Mouse (Mus musculus) retina, postnatal 1 day (tissue): Measurements from ENCODE around the gene Speer4f2.
"Not testable (repeated sequence)": the region's sequence is repeated elsewhere in the genome, so short reads cannot be mapped to it uniquely, and the experiment has no call there.

Source experiments
- DNase-seq: peaks from one replicate; pipeline ENCODE4 v3.0.0-alpha.2; 2012

The Speer4f2 gene

GRCm38 (mm10) chr5:17372880-17373279 lies at the start of gene Speer4f2:
TSS of gene Speer4f2 (plus strand) at chr5:17373180.
- not testable (repeated sequence) for DNase-seq

GRCm38 (mm10) chr5:17328946-17329566 lies 43.9 kb upstream of the Speer4f2 start:
- no peak for DNase-seq

DNA sequence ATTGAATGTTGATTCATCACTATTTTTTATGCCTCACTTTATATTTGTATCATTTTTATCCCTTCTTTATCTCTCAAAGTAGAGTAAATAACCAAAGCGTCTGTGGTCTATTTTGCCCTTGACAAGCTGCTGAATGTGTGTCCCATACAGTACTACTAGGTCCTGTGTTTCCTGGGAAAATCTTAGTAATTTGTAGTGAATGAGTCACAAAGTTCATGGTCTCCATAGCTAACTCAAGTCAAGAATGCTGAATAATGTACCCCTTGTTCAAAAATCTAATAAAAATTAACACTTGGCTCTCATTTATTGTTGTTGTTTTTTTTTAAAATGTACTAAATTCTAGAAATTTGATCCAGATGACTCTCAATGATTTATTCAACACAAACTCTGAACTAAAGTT lies 38.1 kb upstream of the Speer4f2 start:
- no peak for DNase-seq

- DNase-seq = not testable (repeated sequence)
Measured at GRCm38 (mm10) chr5:17345741-17346140, 27.2 kb upstream of the Speer4f2 start.

GRCm38 (mm10) chr5:17359394-17359999 lies 13.5 kb upstream of the Speer4f2 start:
- no peak for DNase-seq

- no peak for DNase-seq
Measured at GRCm38 (mm10) chr5:17389926-17390325, 16.9 kb downstream of the Speer4f2 start.

GRCm38 (mm10) chr5:17391207-17391606 lies 18.2 kb downstream of the Speer4f2 start:
- DNase-seq = no peak

- no peak for DNase-seq
Measured at GRCm38 (mm10) chr5:17400571-17400970, 27.6 kb downstream of the Speer4f2 start.

DNA sequence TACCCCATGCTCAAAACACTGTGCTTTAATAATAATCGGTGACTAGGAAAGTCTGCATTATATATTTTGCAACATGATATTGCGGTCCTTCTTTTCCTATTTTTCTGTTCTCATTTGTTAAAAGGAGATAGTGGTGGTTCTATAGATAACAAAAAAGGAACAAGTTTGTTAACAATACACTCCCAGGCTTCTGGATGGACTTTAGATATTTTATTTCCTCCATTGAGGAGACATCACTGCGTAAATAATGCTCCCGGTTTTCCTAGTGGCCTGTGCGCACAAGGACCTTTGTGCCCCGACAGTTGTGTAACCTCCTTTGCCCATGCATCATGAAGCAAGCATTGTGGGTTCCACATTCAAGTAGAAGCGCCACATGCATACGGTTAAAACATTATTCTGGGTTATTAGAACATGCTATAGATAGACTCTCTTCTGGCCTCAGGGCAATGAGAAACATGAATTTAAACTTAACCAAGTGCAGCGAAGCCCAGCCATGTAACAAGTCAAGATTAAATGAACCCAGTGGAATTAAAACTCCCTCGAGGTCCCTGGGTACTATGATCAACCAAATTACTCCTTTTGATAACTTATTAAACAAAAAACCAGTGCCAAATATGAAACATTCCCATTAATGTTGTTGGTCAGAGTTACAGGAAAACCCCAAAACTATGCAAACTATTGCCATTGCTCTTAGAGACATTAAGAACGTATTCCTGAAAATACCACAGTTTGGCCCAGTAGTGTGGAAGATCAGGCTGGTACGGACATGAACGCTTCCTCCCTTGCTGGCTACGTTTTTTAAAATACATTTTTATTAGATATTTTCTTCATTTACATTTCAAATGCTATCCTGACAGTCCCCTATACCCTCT lies 28.5 kb downstream of the Speer4f2 start:
- DNase-seq = no peak

- DNase-seq = no peak
Measured at GRCm38 (mm10) chr5:17402330-17403125, 29.5 kb downstream of the Speer4f2 start.

DNA sequence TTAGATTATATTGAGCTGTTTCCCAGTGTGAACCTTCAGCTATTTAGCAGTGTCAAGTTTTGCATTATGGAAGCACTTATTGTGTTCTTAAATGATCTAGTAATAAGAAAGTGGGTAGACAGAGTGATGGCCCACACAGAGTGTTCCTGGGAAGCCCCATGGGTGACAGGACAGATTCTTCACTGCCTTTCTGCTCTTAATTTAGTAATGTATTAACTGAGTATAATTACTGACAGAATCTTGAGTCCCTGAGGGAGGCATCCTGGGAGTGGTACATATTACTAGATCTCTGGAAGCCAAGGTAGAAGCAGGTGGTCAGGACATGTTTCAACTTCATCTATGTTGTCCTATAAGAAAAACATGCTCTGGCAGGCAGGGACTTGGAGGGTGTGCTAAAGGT lies 30.6 kb downstream of the Speer4f2 start:
- no peak for DNase-seq

- DNase-seq = no peak
Measured at GRCm38 (mm10) chr5:17408924-17409660, 36.1 kb downstream of the Speer4f2 start.

DNA sequence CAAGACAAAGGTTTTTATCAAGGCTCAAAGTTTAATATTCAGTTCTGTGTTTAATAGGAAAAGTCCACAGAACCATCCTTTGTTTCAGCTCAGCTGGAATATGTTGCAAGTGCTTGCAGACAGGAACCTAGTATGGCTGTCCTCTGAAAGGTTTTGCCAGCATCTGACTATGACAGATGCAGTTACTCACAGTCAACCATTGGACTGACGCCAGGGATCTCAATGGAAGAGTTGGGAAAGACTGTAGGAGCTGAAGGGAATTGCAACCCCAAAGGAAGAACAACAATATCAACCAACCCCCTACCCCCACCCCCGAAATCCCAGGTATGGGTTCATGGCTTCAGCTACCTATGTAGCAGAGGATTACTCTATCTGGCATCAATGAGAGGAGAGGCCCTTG lies 44.2 kb downstream of the Speer4f2 start:
- DNase-seq = no peak

DNA sequence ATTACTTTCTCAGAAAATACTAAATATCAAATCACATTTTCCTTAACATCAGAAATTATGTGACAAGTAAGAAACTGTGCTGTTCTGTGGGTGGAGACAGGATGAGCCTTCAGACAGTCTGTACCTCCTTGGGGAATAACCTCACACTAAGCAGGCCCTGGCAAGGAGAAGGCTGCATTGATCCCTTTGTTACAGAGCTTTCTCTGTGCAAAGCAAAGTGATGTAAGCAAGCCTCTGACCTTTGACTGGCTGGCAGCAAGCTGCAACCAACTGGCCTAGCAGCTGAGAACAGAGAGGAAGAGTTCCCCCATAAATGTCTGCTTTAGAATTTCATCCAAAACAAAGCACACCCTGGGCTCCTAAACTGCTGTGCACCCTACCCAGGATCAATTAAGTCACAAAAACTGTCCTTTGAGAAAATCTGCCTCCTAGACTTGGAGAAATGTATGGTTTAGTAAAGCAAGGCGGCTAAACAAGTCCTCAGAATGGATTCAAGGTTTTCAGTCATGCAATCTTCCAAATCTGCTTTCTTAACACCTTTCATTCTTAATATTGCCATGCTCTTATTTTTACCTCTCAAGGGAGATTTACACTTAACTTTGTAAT lies 46.3 kb downstream of the Speer4f2 start:
- peak; percentile 2 for DNase-seq

DNA sequence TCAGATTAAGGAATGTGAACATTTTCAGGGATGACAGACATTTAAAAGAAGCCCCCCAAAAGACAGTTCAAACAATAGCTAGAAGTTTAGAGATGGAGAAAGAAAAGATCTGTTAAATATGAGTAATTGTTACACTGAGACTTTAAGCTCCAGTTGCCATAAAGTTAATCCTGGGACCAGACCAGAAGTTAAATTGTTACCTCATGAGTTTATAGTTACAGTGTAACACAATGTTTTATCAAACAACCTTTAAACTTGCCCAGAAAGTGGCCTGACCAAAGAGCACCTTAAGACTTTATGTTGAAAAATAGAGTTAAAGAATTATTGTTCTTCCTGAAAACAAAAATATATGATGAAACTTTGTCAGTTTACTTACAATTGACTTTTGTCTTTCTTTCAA lies 46.9 kb downstream of the Speer4f2 start:
- no peak for DNase-seq

DNA sequence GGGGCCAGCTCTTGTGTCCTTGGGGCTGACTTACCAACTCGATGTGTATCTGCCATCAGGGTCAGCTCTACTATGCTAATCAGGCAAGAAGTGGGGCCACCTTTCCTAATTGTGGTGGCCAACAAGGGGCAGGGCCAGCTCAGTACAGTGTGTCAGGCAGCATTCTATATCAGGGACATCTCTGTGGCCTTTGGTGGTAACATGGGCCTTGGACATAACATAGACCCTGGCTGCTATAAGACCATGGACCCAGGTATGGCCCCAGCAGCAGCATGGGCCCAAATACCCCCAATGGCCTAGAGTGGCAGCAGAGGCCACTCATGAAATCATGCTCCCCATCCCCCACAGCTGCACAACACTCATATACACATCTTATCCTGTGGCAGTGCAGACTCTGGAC lies 49.2 kb downstream of the Speer4f2 start:
- DNase-seq = no peak

DNA sequence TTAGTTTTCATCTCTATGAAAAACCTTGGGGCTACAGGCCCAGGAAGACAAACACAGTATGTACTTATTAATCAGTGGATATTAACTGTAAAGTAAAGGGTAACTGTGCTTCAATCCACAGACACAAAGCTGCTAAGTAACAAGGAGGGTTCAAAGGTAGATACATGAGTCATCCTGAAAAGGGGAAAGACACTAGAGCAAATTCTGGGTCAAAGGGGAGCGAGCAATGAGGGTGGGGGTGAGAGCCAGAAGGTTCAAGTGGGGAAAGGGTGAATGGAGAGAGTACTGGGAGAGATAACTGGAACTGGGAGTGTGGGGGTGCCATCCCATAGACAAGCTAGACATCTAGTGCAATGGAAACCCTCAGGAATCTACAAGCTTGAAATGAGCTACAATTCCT lies 54.0 kb downstream of the Speer4f2 start:
- no peak for DNase-seq
